Mouse (Mus musculus) neural tube, embryonic 15.5 days (tissue): ENCODE measurements around the gene Psmc3ip. TPM values are rescaled to one million over a fixed set of nuclear protein-coding genes. Genes with fewer than 3 reads are reported as not detected.

ENCODE experiments used
- ATAC-seq: fragments of 200-750 bp; cut with Nextera tagmentation; 2 replicates; pipeline ENCODE4 v1.8.0; 2017; ENCODE audit warnings: mild to moderate bottlenecking, moderate TSS enrichment, moderate library complexity; ENCODE audit not compliant: low FRiP score
- H3K27ac ChIP-seq: fragments of 300-500 bp; sonication (generic); replicated peaks from 2 replicates; pipeline ENCODE4 v1.5.1; 2015; ENCODE audit warnings: mild to moderate bottlenecking, inconsistent platforms
- H3K27me3 ChIP-seq: fragments of 300-500 bp; sonication (generic); replicated peaks from 2 replicates; pipeline ENCODE4 v1.6.1; 2015; ENCODE audit warnings: inconsistent platforms
- H3K36me3 ChIP-seq: fragments of 300-500 bp; sonication (generic); 2 replicates; pipeline ENCODE4 v1.6.1; 2015; ENCODE audit warnings: inconsistent platforms
- H3K4me1 ChIP-seq: fragments of 300-500 bp; sonication (generic); 2 replicates; pipeline ENCODE4 v1.6.1; 2015; ENCODE audit warnings: inconsistent platforms
- H3K4me2 ChIP-seq: fragments of 300-500 bp; sonication (generic); 2 replicates; pipeline ENCODE4 v1.6.1; 2015; ENCODE audit warnings: inconsistent platforms, mild to moderate bottlenecking, moderate library complexity
- H3K4me3 ChIP-seq: fragments of 300-500 bp; sonication (generic); replicated peaks from 2 replicates; pipeline ENCODE4 v1.5.1; 2015; ENCODE audit warnings: mild to moderate bottlenecking, inconsistent platforms
- H3K9ac ChIP-seq: fragments of 300-500 bp; sonication (generic); replicated peaks from 2 replicates; pipeline ENCODE4 v1.6.1; 2015; ENCODE audit warnings: mild to moderate bottlenecking, inconsistent platforms
- H3K9me3 ChIP-seq: fragments of 300-500 bp; sonication (generic); replicated peaks from 2 replicates; pipeline ENCODE4 v1.6.1; 2016; ENCODE audit warnings: inconsistent platforms
- WGBS: fragments of 180-500 bp; shearing (Covaris S2); methylation state at CpG from one replicate; pipeline ENCODE4 v1.1.7; 2015; ENCODE audit warnings: mixed read lengths; 5-methylcytosine and 5-hydroxymethylcytosine counted together
- polyA plus RNA-seq: library from polyadenylated mRNA; unstranded; fragments of >200 nt; fragmentation: Nextera tagmentation; extraction: Ambion mirVana; gene quantifications from 2 replicates; pipeline ENCODE4 v1.2.1, GENCODE M21; 2015

The Psmc3ip gene
- polyA plus RNA-seq, 1 experiment from 2014 or later: 17.7 TPM

DNA sequence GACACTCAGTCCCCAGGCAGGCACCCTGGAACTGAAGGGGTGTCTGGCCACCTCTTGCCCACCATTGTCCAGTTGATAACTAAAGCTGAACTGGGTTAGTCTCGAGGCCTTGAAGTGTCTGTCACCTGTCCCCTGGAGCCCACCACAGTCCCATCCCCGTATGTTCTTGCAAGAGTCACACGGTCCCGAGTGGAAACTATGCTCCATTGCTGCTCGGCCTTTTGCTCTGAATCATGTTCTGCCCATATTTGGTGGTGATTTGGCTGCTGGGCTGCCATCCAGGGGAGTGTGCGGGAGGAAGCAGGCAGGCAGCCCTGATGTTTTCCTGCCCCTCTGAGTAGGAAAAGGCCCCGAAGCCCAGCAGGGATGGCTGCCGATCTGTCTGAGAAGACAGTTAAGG lies 35.1 kb downstream of the Psmc3ip start:
- Histone ChIP-seq H3K4me2 (no peak overlapping the region), H3K4me3 (no peak overlapping the region), H3K27me3 (no peaks in the 10 kb centered on the region), H3K36me3 (peaks cover 77% of the 10 kb centered on the region), H3K9me3 (no peaks in the 10 kb centered on the region), H3K4me1 (0 out of 2 replicates have a peak, but pooled peaks cover 14% of the 10 kb centered on the region), H3K9ac (no peak overlapping the region), H3K27ac (peak overlapping the region; percentile 73)
- WGBS: 76% methylated on average over 8 of the region's 8 CpGs
- ATAC-seq: no peak

DNA sequence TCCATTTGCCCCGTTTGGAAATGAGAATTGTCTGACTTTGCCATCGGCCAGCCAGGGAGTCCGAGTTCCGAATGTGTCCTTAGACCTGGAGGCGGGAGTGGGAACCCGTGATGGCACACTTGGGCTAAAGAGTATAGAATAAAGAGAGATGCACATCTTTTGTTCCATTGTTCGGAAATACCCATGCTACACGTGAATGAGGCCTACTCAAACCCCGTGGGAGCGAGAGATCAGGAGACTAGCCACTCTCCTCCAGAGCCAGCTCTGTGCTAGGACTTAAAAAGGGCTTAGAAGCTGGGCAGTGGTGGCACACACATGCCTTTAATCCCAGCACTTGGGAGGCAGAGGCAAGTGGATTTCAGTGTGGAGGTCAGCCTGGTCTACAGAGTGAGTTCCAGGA lies 35.8 kb downstream of the Psmc3ip start:
- Histone ChIP-seq H3K4me1 (0 out of 2 replicates have a peak, but pooled peaks cover 14% of the 10 kb centered on the region), H3K9ac (no peak overlapping the region), H3K4me3 (no peak overlapping the region), H3K4me2 (no peak overlapping the region), H3K27ac (peak overlapping the region; percentile 73; the same call in 1 of the 2 replicates), H3K27me3 (no peaks in the 10 kb centered on the region), H3K9me3 (no peaks in the 10 kb centered on the region), H3K36me3 (peaks cover 84% of the 10 kb centered on the region)
- 77% methylated on average over 10 of the region's 10 CpGs for WGBS
- ATAC-seq: no peak

DNA sequence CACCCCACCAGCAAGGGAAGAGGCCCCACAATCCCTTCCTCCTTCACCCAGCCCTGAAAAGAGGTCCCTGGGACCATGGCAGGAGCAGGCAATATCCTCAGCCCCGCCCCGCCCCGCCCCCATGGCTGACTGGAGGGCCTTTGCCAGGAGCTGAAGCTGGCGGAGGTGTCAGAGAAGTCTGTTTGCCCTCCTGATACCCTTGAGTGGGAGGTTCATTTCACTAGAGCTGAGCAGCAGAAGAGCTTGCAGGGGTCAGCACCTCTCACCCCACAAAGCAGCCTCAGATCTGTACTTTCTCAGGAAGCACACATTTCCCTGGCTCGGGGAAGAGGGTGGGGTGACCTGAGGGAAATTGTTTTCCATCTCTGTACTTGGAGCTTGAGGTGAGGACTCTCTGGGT lies 36.5 kb downstream of the Psmc3ip start:
- 77% methylated on average over 5 of the region's 5 CpGs for WGBS
- Histone ChIP-seq H3K4me1 (0 out of 2 replicates have a peak, but pooled peaks cover 13% of the 10 kb centered on the region), H3K27me3 (no peaks in the 10 kb centered on the region), H3K27ac (peak overlapping the region; percentile 24; the same call in 1 of the 2 replicates), H3K9ac (no peak overlapping the region), H3K36me3 (peaks cover 89% of the 10 kb centered on the region), H3K4me2 (no peak overlapping the region), H3K9me3 (no peaks in the 10 kb centered on the region), H3K4me3 (no peak overlapping the region)
- ATAC-seq: no peak

DNA sequence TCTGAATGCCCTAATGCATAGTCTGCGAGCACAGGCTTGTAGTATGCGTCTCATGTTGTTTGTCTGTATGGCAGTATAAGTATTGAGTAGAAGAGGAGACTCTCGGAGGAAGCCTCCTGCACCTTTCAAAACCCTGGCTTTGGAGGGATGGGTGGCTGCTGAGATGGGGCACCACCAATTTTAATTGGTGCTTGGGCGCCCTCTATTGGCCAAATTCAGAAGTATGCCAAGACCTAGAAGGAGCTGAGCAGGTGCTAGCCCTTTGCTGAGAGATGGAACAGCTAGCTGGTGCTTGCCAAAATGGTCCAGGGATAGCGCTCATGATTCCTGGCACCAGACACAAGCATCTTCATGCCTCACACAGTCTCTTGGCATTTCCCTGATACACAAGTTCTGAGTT lies 37.4 kb downstream of the Psmc3ip start:
- Histone ChIP-seq H3K36me3 (peaks cover 89% of the 10 kb centered on the region), H3K4me3 (no peak overlapping the region), H3K4me1 (0 out of 2 replicates have a peak, but pooled peaks cover 4% of the 10 kb centered on the region), H3K27me3 (no peaks in the 10 kb centered on the region), H3K9me3 (no peaks in the 10 kb centered on the region), H3K9ac (no peak overlapping the region), H3K4me2 (no peak overlapping the region), H3K27ac (0 out of 2 replicates have a peak overlapping the region, but pooled peaks have one; percentile 18)
- 35% methylated on average over 5 of the region's 5 CpGs for WGBS
- no peak for ATAC-seq

DNA sequence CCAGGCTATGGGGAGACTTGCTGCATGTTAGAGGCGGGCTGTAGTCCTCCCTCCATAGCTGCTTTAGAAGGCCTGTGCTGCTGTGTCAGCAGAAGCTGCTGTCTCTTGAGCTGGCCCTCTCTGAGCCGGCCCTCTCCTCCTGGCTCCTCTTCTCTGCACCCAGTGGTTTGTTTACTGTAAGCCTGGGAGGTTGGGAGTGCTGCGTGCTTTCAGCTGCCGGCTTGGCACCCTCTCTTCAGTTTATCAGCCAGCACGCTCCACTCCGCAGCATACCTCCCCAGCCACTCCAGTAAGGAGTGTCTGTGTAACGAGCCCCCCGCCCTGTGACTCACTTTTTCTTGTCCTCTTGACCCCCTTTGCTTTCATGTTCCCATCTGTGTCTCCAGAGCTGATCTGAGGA lies 38.4 kb downstream of the Psmc3ip start:
- no peak for ATAC-seq
- Histone ChIP-seq H3K9me3 (no peaks in the 10 kb centered on the region), H3K27me3 (no peaks in the 10 kb centered on the region), H3K4me3 (no peak overlapping the region), H3K4me2 (no peak overlapping the region), H3K27ac (peak overlapping the region; percentile 18; the same call in 1 of the 2 replicates), H3K36me3 (peaks cover 89% of the 10 kb centered on the region), H3K9ac (no peak overlapping the region), H3K4me1 (0 out of 2 replicates have a peak, but pooled peaks cover 4% of the 10 kb centered on the region)
- WGBS: 66% methylated on average over 8 of the region's 8 CpGs

DNA sequence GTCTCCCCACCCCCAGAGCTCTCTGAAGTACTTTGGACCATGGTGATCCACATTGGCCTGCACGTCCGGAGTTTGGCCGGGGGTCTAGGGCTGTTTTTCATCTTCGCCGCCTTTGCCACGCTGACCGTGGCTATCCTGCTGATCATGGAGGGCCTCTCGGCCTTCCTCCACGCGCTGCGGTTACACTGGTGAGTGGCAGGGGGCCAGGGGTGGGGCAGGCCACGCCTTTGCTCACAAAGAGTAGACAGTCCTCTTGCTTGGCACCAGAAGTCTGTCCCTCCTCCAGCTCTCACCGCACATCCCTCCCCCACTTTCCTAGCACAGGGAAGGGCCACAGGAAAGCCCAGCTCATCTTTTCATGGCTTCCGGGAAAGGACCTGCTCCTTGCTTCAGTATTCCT lies 39.8 kb downstream of the Psmc3ip start:
- Histone ChIP-seq H3K9ac (no peak overlapping the region), H3K36me3 (peaks cover 89% of the 10 kb centered on the region), H3K27ac (no peak overlapping the region), H3K9me3 (no peaks in the 10 kb centered on the region), H3K4me3 (no peak overlapping the region), H3K4me2 (no peak overlapping the region), H3K27me3 (no peaks in the 10 kb centered on the region), H3K4me1 (0 out of 2 replicates have a peak, but pooled peaks cover 4% of the 10 kb centered on the region)
- no peak for ATAC-seq
- 86% methylated on average over 14 of the region's 14 CpGs for WGBS

DNA sequence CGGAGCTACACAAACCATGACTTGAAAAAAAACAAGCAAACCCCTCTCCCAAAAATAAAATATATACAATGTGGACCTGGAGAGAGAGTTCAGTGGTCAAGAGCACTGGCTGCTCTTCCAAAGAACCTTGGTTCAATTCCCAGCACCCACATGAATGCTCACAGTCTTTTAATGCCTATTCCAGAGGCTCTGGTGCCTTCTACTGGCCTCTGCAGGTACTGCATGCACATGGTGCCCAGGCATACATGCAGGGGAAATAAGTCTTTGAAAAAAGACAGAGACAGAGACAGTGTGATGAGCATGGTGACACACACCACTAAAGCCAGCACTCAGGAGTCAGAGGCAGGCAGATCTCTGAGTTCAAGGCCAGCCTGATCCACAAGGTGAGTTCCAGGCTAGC lies 41.3 kb downstream of the Psmc3ip start:
- no peak overlapping the region for H3K9ac ChIP-seq
- H3K4me3 ChIP-seq: no peak overlapping the region
- no peaks in the 10 kb centered on the region for H3K4me1 ChIP-seq
- H3K9me3 ChIP-seq: no peaks in the 10 kb centered on the region
- no peak for ATAC-seq
- no peak overlapping the region for H3K4me2 ChIP-seq
- no peak overlapping the region for H3K27ac ChIP-seq
- H3K27me3 ChIP-seq: no peaks in the 10 kb centered on the region
- peaks cover 91% of the 10 kb centered on the region for H3K36me3 ChIP-seq
- 96% methylated on average over 1 of the region's 1 CpGs for WGBS

DNA sequence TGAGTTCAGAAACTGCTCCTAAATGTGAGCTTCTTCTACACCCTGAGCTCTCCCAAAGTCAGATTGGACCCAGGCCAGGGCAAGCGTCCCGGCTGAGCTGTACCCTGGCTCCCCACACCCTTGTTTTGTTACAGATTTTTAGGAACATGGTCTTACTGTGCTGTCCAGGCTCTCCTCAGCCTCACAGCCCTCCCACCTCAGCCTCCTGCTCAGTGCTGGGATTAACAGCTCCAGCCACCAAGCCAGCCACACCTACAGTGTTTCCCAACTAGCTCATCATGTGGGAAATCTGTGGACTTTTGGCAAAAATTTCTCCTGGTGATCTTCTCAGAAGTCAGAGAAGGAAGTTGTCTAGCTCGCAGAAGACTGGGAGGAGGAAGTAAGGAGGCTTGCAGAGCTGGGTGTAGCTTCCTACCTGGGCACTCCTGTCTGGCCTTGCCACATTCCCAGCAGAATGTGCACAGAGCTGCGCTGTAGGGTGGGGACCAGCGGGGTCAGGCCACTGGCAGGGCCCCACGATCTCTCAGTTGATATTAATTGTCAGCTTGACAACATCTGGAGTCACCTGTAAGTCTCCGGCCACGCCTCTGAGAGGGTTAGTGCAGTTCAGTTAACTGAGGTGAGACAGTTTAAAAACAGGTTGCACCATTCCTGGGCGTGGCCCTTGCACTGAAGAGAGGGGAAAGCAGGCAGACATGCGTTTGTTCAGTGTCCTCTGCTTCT lies 42.3 kb downstream of the Psmc3ip start:
- no peaks in the 10 kb centered on the region for H3K9me3 ChIP-seq
- WGBS: 91% methylated on average over 10 of the region's 10 CpGs
- no peaks in the 10 kb centered on the region for H3K27me3 ChIP-seq
- H3K9ac ChIP-seq: no peak overlapping the region
- H3K4me2 ChIP-seq: no peak overlapping the region
- no peak overlapping the region for H3K27ac ChIP-seq
- ATAC-seq: no peak
- H3K4me1 ChIP-seq: no peaks in the 10 kb centered on the region
- peaks cover 95% of the 10 kb centered on the region for H3K36me3 ChIP-seq
- H3K4me3 ChIP-seq: no peak overlapping the region

DNA sequence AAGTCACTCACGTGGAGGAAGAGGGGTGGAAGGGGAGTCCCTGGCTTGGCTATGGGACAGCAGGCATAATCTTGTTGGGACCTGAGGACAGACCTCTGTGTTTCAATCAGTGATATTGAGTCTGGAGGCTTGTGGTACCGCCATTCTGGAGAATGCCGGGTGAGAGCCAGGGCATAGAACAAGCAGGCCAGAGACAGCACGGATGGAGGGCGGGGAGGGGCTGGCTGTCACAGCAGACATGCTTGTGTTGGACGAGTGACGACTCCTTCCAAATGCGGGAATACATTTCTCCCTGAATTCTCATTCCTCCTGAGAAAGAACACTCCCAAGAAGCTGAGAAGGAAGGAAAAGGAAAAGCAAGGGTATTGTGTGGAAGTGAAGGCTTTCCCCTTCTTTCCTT lies 43.6 kb downstream of the Psmc3ip start:
- no peak for ATAC-seq
- H3K4me2 ChIP-seq: no peak overlapping the region
- no peak overlapping the region for H3K27ac ChIP-seq
- H3K36me3 ChIP-seq: peaks cover 99% of the 10 kb centered on the region
- no peaks in the 10 kb centered on the region for H3K9me3 ChIP-seq
- WGBS: 89% methylated on average over 8 of the region's 8 CpGs
- H3K4me3 ChIP-seq: no peak overlapping the region
- no peak overlapping the region for H3K9ac ChIP-seq
- H3K27me3 ChIP-seq: no peaks in the 10 kb centered on the region
- no peaks in the 10 kb centered on the region for H3K4me1 ChIP-seq

DNA sequence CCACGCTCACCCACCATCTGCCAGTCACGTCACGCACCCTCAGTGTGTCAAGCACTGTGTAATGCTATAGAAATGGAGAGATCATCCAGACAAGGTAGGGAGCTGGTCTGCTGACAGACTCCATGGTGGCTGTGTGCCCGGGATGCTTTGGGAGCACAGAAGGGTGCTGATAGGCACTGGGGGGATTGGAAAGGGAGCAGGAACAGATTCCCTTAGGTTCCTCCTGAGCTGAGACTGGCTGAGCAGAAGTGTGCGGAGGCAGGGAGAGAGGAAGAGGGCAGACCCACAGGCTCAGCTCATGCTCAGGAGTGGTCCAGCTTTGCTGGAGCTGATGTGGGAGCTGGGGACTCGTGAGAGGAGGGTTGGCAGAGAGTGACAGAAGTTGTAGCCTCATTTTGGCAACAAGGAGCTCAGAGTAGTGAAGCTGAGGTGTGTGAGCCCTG lies 44.2 kb downstream of the Psmc3ip start:
- Histone ChIP-seq H3K9ac (no peak overlapping the region), H3K36me3 (peaks cover 99% of the 10 kb centered on the region), H3K27me3 (no peaks in the 10 kb centered on the region), H3K9me3 (no peaks in the 10 kb centered on the region), H3K4me1 (no peaks in the 10 kb centered on the region), H3K4me3 (no peak overlapping the region), H3K4me2 (no peak overlapping the region), H3K27ac (no peak overlapping the region)
- 91% methylated on average over 6 of the region's 6 CpGs for WGBS
- ATAC-seq: no peak

DNA sequence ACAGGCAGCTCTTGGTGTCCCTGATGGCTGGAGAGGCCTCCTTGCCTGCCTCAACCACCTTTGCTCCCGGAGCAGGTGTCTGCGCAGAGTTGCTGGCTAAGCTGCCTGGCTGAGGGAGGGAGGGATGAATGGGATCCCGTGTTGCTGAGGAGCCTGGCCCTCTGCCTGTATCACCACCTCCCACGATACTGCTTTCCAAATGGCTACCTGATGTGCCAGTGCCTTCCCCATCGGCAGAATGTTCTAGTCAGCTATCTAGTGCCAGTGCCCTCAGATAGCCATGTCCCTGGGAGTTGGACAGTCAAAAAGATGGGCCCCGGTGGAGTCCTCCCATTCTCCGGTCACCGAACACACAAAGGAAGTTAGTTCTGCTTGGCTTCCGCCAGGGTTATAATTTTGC lies 44.9 kb downstream of the Psmc3ip start:
- WGBS: 87% methylated on average over 9 of the region's 9 CpGs
- ATAC-seq: no peak
- Histone ChIP-seq H3K4me3 (no peak overlapping the region), H3K27me3 (no peaks in the 10 kb centered on the region), H3K27ac (no peak overlapping the region), H3K9me3 (no peaks in the 10 kb centered on the region), H3K4me1 (no peaks in the 10 kb centered on the region), H3K9ac (no peak overlapping the region), H3K4me2 (no peak overlapping the region), H3K36me3 (peaks cover 99% of the 10 kb centered on the region)

DNA sequence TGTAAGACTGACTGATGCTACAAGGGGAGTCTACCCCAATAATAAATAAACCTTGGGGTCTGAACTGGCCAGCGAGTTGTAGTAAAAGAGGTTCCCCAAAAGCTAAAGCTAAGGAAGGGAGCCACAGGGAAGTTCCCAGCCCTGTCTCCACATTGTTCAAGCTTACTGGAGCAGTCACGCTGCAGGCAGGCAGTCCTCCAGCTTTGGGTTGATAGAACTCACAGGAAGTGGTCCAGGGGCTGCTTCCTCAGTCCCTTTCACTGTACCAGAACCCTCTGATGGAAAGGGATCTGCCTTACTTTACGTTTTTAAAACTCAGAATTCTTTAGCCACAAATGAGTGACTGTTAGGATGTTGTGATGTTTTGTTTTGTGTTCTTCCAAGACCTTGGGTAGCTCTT lies 47.7 kb downstream of the Psmc3ip start:
- Histone ChIP-seq H3K4me1 (no peaks in the 10 kb centered on the region), H3K36me3 (peaks cover 98% of the 10 kb centered on the region), H3K9ac (no peak overlapping the region), H3K4me3 (no peak overlapping the region), H3K27ac (no peak overlapping the region), H3K4me2 (no peak overlapping the region), H3K27me3 (no peaks in the 10 kb centered on the region), H3K9me3 (no peaks in the 10 kb centered on the region)
- no peak for ATAC-seq
- 88% methylated on average over 3 of the region's 3 CpGs for WGBS
